Mouse (Mus musculus): ENCODE data around the gene Ppp4r4.
"Not testable (repeated sequence)": the region's sequence is repeated elsewhere in the genome, so short reads cannot be mapped to it uniquely, and the experiment has no call there.

DNA sequence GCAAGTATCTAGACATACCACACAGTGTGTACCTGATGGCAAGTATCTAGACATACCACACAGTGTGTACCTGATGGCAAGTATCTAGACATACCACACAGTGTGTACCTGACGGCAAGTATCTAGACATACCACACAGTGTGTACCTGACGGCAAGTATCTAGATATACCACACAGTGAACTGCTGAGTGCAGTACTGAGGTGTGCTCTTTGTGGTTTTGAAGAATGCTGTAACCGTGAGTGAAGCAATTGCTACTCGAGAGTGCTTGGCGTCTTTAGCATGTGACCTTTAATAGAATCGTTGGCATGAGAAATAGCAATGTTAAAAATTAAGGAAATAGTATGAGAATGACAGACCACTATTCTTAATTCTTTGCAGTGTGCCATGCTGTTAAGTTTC is 46.1 kb downstream of the Ppp4r4 start:
- TF ChIP-seq ZC3H11A (IDR thresholded peaks at IDR 0.05; ENCODE audit: borderline replicate concordance, low read depth, low read length); ZNF384 (IDR thresholded peaks at IDR 0.05; ENCODE audit: low read depth, low read length): not testable (repeated sequence)

Data from ES-E14 (cell line).